8 mouse cellular contexts compared by ENCODE assay signal in genomic region chr6:45059556-45060471, GRCm38 (mm10). TPM values are rescaled to one million over a fixed set of nuclear protein-coding genes. Genes with fewer than 3 reads are reported as not detected.
DNase-seq lines count a peak whose midpoint lies in the region; ATAC-seq and TF ChIP-seq lines count a peak whose summit lies in the region.
"Had no signal": no experiment of that assay in that cellular context is flagged by ENCODE, and none has a peak within 500 bp of the region (broad histone marks: within the 10 kb centered on the region; RNA-seq: fewer than 3 reads in every experiment).

No protein-coding gene starts in this region.

- H3K9ac ChIP-seq in forebrain, postnatal 0 days = peak overlapping the region; percentile 71
- peak overlapping the region; percentile 68 for H3K9ac ChIP-seq in neural tube, embryonic 14.5 days (replicated peaks; ENCODE audit: low read depth, low read length)

- H3K36me3 ChIP-seq in forebrain, postnatal 0 days (ENCODE audit: insufficient read depth) = no peaks in the 10 kb centered on the region
- no peaks in the 10 kb centered on the region for H3K36me3 ChIP-seq in neural tube, embryonic 14.5 days (ENCODE audit: control insufficient read depth, insufficient read depth, low read length)

- peak overlapping the region; percentile 66 for H3K4me2 ChIP-seq in forebrain, postnatal 0 days (ENCODE audit: low read depth)
- peak overlapping the region; percentile 44 for H3K4me2 ChIP-seq in neural tube, embryonic 14.5 days (ENCODE audit: low read depth, low read length)

- TF ChIP-seq POLR2A in cerebellum, adult 2 months (IDR thresholded peaks at IDR 0.05; ENCODE audit: borderline replicate concordance, insufficient read depth, low read length) = peak; percentile 72; the same call in 1 of the 2 replicates

- no peak for TF ChIP-seq CTCF in cerebellum, adult 2 months (IDR thresholded peaks at IDR 0.05; ENCODE audit: borderline replicate concordance, insufficient read depth, low read depth, low read length)
- TF ChIP-seq CTCF in forebrain, postnatal 0 days (IDR thresholded peaks at IDR 0.05; ENCODE audit: low read depth) = peak; percentile 34

- H3K4me3 ChIP-seq in cerebellum, adult 2 months (replicated peaks; ENCODE audit: insufficient read depth, low read depth, low read length) = peak overlapping the region; percentile 78
- H3K4me3 ChIP-seq in forebrain, postnatal 0 days (ENCODE audit: low read depth, low read length) = peak overlapping the region; percentile 57
- H3K4me3 ChIP-seq in neural tube, embryonic 14.5 days (ENCODE audit: low read depth, low read length) = peak overlapping the region; percentile 50

- no peaks in the 10 kb centered on the region; the same call in 1 of the 2 replicates for H3K4me1 ChIP-seq in cerebellum, adult 2 months (ENCODE audit: control insufficient read depth, insufficient read depth, low read length)
- H3K4me1 ChIP-seq in forebrain, postnatal 0 days (ENCODE audit: insufficient read depth) = no peaks in the 10 kb centered on the region
- no peaks in the 10 kb centered on the region for H3K4me1 ChIP-seq in neural tube, embryonic 14.5 days (ENCODE audit: control insufficient read depth, insufficient read depth, low read length)

- no peaks in the 10 kb centered on the region for H3K9me3 ChIP-seq in forebrain, postnatal 0 days (ENCODE audit: low read length)
- no peaks in the 10 kb centered on the region for H3K9me3 ChIP-seq in neural tube, embryonic 14.5 days (ENCODE audit: control insufficient read depth, low read length)

- WGBS in cerebellum, adult 2 months = under 1% methylated on average over 37 of the region's 37 CpGs
- 2% methylated on average over 35 of the region's 37 CpGs for WGBS in forebrain, postnatal 0 days
- 2% methylated on average over 34 of the region's 37 CpGs for WGBS in neural tube, embryonic 14.5 days

- DNase-seq in adrenal gland, adult 8-10 months = peak; percentile 1
- peak; percentile 86 for DNase-seq in cerebellum, adult 2 months
- peak; percentile 77 for DNase-seq in forebrain, postnatal 0 days
- peak; percentile 63 to 77 for DNase-seq in left cerebral cortex, adult 18-20 months (ENCODE audit: low spot score in 2 of 2)
- no peak for DNase-seq in thymus, adult 18-20 months
- no peak for DNase-seq in gastrocnemius, adult 8-10 months (ENCODE audit: low spot score in 2 of 2)

- H3K27ac ChIP-seq in cerebellum, adult 2 months (ENCODE audit: insufficient read depth, low read length) = peak overlapping the region; percentile 96
- peak overlapping the region; percentile 85 for H3K27ac ChIP-seq in forebrain, postnatal 0 days (ENCODE audit: low read depth, low read length)
- peak overlapping the region; percentile 87 for H3K27ac ChIP-seq in neural tube, embryonic 14.5 days (ENCODE audit: low read depth, low read length)
- H3K27ac ChIP-seq: macrophage had no signal

- ATAC-seq in forebrain, postnatal 0 days = peak; percentile 93
- peak; percentile 94 for ATAC-seq in neural tube, embryonic 14.5 days (ENCODE audit: low read depth)

- H3K27me3 ChIP-seq in cerebellum, adult 2 months (ENCODE audit: control insufficient read depth, insufficient read depth, low read length) = no peaks in the 10 kb centered on the region
- no peaks in the 10 kb centered on the region for H3K27me3 ChIP-seq in forebrain, postnatal 0 days (ENCODE audit: insufficient read depth, low read length)
- no peaks in the 10 kb centered on the region for H3K27me3 ChIP-seq in neural tube, embryonic 14.5 days (ENCODE audit: control insufficient read depth, insufficient read depth, low read length)

RNA-seq across cellular contexts. Expression of gene Cntnap2, which starts 0.7 kb away (rescaled TPM):
- total RNA-seq in adrenal gland, adult 8-10 months (2022) = 1 to 10 TPM; 1.9 to 2.9 (median 2.4) TPM
- 28.5 and 32.4 TPM in 2 replicates for polyA plus RNA-seq in cerebellum, adult 2 months (2012; rRNA removed)
- total RNA-seq in forebrain, postnatal 0 days (2014; rRNA removed) = 73.2 and 107 TPM in 2 replicates
- polyA plus RNA-seq in forebrain, postnatal 0 days (2015; fragmentation: Nextera tagmentation; extraction: Ambion mirVana) = 40.4 and 50.2 TPM in 2 replicates
- total RNA-seq in left cerebral cortex, adult 18-20 months (2021) = 100 to 1,000 TPM; 109 TPM
- 46.6 and 99.3 TPM in 2 replicates for polyA plus RNA-seq in neural tube, embryonic 14.5 days (2014; fragmentation: Nextera tagmentation; extraction: Ambion mirVana)
- total RNA-seq in gastrocnemius, adult 8-10 months (2022) = 1 to 10 TPM; 4.4 to 9.3 (median 6.0) TPM
- polyA plus RNA-seq: macrophage had no signal

Comparison
In these comparisons a context has a peak if more than half of its experiments do, and no peak if none do; other contexts are left out.
1. DNase-seq: peak in adrenal gland, adult 8-10 months (single experiment), cerebellum, adult 2 months (2 of 2), forebrain, postnatal 0 days (single experiment) and left cerebral cortex, adult 18-20 months (2 of 2); none in thymus, adult 18-20 months (0 of 2) and gastrocnemius, adult 8-10 months (0 of 2).
2. Peak in every context shown above with its lines, with median percentiles within 50 percentile points of each other: H3K27ac ChIP-seq and H3K4me3 ChIP-seq.